Mouse (Mus musculus): ENCODE results near the gene Setdb1. TPM values are rescaled to one million over a fixed set of nuclear protein-coding genes. Genes with fewer than 3 reads are reported as not detected.
"Not testable (repeated sequence)": the region's sequence is repeated elsewhere in the genome, so short reads cannot be mapped to it uniquely, and the experiment has no call there.

The Setdb1 gene
- total RNA-seq (2021) = 10 to 100 TPM; 16.2 to 18.2 TPM

DNA sequence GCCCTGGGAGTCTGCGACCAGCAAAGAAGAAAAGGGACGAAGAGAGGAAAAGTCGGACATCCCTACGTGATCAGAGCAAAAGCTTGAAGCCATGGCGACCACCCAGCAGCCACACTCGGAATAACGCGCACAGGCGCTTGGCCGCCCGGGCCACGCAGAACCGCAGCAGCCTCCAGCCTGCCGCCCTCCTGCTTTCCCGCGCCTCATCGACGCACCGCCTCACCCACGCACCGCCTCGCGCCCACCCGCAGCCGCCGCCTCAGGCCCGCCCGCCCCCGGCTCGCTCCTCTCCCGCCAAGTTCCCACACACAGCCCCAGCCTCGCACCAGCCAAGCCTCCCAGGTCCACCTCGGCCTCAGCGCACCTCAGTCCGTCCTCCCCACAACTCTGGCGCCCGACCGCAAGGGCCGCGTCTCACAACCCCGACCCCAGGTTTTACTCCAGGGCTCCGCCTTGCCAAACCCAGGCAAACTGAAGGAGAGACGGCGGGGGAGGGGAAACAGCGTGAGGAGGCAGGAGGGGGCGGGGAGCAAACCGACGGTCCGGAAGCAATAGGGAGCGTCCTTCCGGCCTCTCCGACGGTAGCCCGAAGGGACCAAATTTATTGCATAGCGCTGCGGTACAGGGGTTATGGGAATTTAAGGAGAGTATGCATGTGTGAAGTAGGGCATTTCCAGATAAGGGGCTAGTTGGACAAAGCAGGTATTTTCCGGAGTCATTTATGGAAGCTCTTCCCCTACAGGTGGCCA is at the start of gene Setdb1:
TSS of gene Setdb1 (minus strand) at position 502 of the 749 bp plus-strand sequence.
- peak; percentile 96 to 97 for DNase-seq
- intact Hi-C loops (cut with DNase I) = loop anchor here (5.0 kb wide), 1 partner anchor 75 kb away; the partner anchor contains the start of gene Arnt

DNA sequence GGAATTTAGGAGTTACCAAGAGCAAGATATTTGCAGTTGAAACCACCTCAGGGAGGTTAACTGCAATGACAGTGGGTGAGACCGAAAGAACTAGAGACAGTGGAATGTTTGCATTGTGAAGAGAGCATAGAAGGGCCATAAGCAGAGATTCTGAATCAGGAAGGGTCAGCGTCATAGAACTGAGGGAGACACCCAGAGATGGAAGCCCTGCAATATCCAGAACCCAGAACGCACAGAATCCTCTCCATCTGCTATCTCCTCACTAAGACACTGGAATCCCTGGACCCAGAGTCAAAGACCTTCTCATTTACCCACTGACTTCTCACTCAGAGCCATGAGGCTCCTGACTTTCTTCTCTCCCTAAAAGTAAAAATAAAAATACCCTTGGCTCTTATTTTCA is 45.7 kb upstream of the Setdb1 start, which contains the start of gene 4930558C23Rik:
TSS of gene 4930558C23Rik (minus strand) at position 101 of the 400 bp plus-strand sequence.
- DNase-seq = no peak
- intact Hi-C loops (cut with DNase I) = no loop called here

DNA sequence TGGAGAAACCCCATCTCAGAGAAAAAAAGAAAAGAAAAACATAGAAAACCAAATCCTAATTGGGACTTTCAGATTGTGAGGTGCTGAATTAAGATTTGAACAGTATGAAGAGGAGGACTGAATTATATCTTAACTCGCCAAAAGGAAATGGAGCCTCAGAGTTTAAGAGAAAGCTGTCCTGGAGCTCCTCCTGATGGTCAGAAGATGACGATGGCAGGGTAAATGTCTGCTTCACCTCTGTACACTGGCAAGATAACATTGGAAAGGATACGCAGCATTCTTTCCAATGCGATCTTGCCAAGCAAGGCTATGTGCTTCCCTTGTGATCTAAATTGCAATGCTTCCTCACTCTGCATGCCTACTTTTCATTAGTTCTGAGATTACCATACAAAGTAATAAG is 37.4 kb upstream of the Setdb1 start:
- intact Hi-C loops (cut with DNase I) = loop anchor here (2.0 to 5.0 kb wide), 2 partner anchors 47 to 84 kb away; no protein-coding TSS in a partner anchor
- DNase-seq = peak; percentile 33 to 37

DNA sequence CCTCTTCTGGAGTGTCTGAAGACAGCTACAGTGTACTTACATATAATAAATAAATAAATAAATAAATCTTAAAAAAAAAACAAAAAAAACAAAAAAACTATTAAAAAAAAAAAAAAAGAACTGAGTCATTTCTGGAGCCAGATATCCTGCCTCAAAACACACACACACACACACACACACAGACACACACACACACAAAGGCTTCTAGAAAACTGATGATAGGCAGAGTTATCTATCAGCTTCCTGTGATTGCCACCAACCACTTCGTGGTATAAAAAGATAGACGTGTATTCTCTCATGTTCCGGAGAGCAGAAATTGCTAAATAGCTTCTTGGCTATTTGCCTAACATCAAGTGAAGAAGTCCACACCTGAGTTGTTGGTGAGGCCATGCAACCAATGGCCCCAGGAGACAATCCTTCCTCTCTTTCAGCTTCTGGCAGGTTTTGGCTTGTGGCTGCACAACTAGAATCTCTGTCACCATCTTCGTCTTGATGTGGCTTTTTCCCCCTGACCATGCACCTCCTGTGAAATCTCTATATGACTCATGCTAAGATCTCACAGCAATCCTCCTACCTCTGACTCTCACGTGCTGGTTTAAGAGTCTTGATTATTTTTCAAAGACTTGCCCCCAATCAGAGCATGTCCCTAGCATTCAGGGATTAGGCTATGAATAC is 28.5 kb upstream of the Setdb1 start:
- DNase-seq = no peak
- intact Hi-C loops (cut with DNase I) = no loop called here

DNA sequence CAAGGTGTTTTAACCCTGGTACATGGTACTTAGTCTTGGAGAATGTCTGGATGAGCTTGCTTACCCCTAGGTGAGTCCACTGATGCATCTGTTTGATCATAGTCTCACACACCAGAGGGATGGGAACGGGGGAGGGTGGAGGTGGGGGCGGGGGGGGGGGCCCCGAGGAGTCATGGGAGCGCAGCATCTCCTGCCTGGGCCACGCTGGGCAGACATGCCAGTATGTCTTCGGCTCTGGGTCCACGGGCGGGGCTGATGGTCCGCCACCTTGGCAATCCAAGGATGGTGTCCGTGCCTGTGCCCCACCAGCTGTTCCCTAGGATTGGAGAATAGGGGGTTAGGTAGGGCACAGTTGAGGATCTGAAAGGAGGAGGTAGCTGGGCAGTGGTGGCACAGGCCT is 16.2 kb upstream of the Setdb1 start:
- intact Hi-C loops (cut with DNase I) = no loop called here
- no peak for DNase-seq

DNA sequence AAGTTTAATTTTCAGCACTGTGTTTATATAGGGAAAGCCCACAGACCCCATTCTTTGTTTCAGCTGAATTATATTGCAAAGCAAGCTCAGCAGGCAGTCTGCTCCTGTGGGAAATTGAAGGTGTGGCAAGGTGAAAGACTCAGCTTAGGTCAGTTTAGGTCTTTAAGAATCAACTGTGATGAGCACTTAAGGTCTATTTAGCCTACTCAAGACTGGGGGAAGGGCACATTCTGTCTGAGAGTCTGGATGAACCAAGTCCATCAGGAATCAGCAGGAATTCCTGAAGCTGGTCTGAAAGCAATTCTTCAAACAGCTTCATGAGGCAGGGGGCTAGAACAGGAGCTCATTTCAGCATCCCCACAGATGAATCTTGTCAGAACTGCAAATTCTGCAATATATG is 13.1 kb upstream of the Setdb1 start:
- DNase-seq = no peak
- intact Hi-C loops (cut with DNase I) = no loop called here

DNA sequence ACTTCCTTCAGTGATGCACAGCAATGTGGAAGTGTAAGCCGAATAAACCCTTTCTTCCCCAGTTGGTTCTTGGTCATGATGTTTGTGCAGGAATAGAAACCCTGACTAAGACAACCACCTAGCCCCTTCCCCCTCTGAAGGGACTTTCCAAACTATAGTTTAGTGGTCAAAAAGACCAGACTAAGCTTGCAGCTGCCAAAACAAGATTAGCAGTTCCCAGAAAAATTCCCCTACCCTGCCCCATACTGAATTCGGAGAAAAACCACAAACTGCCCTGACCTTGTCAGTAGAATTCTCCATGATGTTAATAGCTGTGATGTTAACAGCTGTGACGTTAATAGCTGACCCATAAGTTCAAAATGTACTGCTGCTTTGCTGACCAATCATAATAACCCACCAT is 3.3 kb upstream of the Setdb1 start:
- intact Hi-C loops (cut with DNase I); DNase-seq: not testable (repeated sequence)

DNA sequence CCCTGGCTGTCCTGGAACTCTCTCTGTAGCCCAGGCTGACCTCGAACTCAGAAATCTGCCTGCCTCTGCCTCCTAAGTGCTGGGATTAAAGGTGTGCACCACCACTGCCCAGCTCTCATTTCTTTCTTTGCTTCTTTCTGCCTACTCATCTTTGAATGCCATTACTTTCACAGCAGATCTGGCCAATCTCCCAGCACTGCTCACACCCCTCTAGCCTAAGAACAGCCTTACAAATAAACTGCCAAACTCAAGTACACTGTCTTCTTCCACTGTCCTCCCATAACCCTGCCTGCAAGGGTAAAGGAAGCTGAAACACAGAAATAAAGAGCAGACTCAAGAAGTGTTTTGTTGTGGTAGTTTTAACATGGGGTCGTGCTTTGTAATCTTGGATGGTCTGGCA is 744 bp upstream of the Setdb1 start:
- no peak for DNase-seq
- intact Hi-C loops (cut with DNase I) = loop anchor here (5.0 kb wide), 1 partner anchor 75 kb away; the partner anchor contains the start of gene Arnt

DNA sequence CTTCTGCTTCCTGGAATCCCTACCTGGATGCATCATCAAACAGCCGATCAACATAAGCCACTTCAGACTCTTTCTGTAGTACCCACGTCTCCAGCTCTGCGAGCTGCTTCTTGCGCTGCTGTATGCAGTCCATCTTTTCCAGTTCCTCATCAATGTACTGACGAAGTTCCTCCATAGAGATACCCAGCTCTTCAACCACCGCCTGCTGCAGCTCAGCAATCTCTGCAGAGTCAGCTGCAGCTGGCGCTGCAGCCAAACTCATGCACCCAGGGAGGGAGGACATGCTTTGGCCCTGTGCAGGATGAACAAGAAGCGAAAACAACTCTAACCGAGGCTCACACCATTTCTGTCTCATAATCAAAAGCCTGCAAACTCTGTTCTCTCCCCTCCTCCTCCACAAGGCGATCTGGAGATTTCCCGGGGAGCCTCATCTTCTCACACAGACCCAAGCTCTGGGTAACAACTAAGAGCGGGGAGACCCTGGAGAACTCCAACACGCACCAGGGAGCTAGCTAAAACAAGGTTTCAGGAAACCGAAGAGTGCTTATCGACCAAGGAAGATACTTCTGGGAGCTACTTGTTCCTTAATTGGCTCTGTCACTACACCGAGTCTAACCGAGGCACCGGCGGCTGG is 974 bp downstream of the Setdb1 start:
- intact Hi-C loops (cut with DNase I) = loop anchor here (5.0 kb wide), 1 partner anchor 76 kb away; the partner anchor contains the start of gene Arnt
- peak in 1 of 2 experiments; percentile 10 for DNase-seq

DNA sequence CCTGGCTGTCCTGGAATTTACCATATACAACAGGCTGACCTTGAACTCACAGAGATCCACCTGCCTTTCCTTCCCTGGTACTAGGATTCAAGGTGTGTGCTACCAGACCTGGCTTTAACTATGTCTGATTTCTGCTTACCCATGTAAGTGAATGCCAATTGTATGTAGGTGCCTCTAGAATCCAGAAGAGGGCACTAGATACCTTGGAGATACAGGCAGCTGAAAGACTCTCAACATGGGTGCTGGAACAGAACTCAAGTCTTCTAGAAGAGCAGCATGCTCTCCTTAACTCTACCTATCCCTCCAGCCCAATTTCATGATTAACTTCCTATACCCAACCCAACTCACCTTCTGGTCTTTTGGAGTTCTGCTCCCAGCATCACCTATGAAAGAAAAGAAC is 7.5 kb downstream of the Setdb1 start:
- DNase-seq = peak; percentile 25 to 26
- intact Hi-C loops (cut with DNase I) = loop anchor here (1.0 to 10.0 kb wide), 3 partner anchors 43 to 485 kb away; no protein-coding TSS in a partner anchor

DNA sequence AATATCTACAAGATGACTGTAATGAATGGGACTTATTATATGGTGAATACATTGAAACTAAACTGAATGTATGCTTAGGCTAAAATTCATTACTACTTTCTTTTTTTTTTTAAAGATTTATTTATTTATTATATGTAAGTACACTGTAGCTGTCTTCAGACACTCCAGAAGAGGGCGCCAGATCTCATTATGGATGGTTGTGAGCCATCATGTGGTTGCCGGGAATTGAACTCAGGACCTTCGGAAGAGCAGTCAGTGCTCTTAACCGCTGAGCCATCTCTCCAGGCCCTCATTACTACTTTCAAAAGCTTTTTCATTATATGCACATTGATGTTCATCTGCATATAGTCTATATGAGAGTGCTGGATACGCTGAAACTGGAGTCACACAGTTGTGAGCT is 8.7 kb downstream of the Setdb1 start:
- intact Hi-C loops (cut with DNase I) = loop anchor here (5.0 to 10.0 kb wide), 2 partner anchors 44 to 486 kb away; no protein-coding TSS in a partner anchor
- DNase-seq = not testable (repeated sequence)

DNA sequence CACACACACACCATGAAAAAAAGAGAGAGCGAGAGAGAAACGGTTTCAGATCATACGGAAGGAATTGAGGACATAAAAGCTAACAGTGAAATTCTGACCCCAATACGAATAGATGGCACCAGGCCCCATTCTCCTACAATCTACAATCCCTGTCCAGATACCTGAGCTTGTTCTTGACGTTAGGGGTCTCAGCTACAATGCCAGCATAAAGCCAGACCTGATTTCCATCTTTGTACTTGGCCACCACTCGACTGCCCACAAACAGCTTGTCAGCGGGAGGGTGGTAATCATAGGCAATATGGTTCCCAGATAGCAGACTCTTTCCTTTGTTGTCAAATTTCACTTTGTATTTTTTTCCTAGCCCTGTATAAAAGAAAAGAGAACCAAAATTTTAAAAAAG is 10.5 kb downstream of the Setdb1 start:
- DNase-seq = no peak
- intact Hi-C loops (cut with DNase I) = loop anchor here (5.0 to 10.0 kb wide), 2 partner anchors 46 to 488 kb away; no protein-coding TSS in a partner anchor

DNA sequence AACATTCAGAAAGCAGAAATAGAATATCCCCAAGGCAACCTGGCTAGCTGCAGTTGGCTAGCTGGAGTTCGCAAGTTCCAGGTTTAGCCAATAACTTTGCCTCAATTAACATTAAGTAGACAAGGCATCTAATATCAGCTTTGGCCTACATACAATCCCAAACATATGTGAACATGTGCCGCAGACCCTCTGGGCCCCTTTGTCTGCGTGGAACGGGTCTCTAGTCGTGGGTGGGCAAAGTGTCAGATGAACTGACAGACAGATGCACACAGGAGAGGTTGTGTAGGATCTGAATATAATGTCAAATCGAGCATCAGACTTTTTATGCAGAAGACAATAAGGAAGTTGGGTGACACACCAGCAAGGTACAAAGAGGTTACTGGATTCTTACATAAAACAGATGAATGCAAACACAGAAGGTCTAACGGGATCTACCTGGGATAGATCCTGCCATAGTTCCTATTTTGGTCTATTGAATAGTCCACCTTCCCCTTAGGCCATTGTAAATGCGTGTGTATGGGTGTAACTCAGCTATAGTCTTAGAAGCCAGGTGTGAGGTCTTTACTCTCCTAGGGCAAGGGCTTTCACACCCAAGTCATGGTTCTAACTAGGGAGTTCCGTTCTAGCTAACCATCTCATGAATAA is 13.5 kb downstream of the Setdb1 start:
- intact Hi-C loops (cut with DNase I) = loop anchor here (10.0 kb wide), 1 partner anchor 491 kb away; no protein-coding TSS in a partner anchor
- not testable (repeated sequence) for DNase-seq

DNA sequence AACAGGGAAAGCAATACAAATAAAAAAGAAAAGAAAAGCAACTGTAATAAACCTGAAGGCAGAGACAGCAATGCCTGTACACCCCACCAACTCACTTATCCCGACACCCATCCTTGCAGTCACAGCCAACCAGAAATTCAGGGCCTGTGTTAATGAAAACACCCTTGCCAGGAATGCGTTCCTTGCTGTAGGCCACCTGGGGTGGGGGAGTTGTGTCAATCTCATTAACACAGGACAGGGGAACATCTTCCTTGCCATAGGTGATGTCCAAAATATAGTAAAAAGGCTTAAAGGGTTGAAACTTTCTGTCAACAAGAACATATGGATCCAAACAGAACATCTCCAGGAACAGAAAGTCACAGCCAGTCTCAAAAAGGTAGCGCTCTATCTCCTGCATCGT is 18.8 kb downstream of the Setdb1 start:
- intact Hi-C loops (cut with DNase I) = no loop called here
- DNase-seq = no peak

DNA sequence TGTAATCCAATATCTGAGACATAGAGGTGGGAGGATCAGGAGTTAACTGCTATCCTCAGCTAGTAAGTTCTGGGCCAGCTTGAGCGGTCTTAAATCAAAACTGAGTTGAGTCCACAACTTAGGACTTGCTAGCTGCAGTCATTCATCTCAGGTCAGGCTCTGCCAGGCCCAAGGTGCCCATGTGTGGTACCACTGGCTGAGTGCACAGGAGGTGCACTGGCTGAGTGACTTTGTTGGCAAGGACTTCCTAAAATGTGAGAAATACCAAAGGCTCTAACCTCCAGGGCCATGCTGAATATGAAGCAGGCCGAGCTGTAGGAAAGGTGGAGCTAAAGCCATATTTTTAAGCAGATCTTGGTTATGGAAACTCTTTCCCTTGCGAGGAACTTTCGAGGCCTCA is 19.7 kb downstream of the Setdb1 start:
- intact Hi-C loops (cut with DNase I) = no loop called here
- no peak for DNase-seq

DNA sequence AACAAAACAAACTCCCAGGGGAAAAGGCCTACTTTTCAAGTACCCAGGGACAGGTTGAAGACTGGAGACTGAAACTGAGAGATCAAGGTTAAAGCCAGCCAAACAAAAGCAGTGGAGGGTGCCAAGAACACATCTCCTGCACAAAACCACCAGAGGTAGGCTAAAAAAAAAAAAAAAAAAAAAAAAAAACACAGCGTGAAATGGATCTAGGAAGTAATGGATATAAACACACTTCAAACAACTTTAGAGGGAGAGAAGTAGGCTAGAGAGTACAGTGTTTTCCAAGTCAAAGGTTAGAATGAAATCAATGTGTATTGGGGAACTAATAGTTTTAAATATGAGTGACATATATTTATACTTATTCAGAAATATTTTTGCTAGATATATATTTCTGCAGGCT is 25.5 kb downstream of the Setdb1 start:
- intact Hi-C loops (cut with DNase I) = no loop called here

DNA sequence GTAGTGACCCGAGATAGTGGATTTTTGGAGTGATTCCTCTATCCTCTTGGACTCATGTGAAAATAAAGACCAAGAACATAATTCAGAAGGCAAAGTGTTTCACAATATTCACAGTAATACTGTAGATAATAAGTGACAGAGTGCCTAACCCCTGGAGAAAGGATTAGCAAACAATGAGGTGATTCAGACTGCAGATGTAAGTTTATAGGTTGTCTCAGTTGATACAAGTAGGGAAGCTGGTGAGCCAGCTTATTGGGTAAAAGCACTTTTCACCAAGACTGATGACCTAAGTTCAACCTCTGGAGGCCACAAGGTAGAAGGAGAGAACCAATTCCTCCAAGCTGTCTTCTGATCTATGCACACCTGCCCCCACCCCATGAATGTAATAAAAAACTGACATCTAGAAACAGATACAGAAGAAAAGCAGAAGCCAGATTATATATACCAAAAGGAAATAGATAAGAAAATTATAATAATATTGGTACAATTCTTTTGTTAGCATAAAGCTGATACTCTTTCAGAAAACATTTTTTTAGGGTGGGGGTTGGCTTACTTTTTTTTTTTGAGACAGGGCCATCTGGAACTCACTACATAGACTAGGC is 28.1 kb downstream of the Setdb1 start:
- no peak for DNase-seq
- intact Hi-C loops (cut with DNase I) = no loop called here

More for the DNA sequence above, 25.5 kb downstream of the Setdb1 start:
- no peak for DNase-seq

DNA sequence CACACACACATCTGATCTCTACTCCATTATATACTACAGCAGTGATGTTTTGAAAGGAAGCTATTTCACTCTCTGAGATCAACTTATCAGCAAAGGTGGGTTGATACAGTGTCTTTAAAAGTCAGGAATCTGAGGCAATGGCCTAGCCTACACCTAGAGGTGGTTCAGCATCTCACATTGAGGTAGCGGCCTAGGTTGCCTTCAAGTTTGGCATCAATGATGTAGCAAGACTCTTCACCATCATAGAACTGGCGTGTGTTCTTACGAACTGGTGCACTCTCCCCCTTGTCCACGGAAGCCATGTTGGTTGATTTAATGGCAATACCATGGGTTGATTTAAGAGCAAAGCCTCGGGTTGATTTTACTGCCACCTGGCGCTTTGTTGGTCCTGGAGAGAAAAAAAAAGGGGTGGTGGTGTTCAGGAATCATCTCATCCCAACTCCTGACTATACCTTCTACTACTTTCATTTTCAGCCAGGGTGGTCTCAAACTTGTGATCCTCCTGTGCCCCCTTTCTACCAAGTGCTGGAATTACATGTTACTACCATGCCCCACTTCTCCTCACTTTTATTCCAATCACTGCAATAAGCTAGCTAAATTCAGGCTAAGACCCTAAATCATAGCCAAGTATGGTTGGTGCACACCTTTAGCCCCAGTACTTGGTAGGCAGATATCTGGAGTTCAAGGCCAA is 32.4 kb downstream of the Setdb1 start:
- intact Hi-C loops (cut with DNase I) = no loop called here
- DNase-seq = no peak

DNA sequence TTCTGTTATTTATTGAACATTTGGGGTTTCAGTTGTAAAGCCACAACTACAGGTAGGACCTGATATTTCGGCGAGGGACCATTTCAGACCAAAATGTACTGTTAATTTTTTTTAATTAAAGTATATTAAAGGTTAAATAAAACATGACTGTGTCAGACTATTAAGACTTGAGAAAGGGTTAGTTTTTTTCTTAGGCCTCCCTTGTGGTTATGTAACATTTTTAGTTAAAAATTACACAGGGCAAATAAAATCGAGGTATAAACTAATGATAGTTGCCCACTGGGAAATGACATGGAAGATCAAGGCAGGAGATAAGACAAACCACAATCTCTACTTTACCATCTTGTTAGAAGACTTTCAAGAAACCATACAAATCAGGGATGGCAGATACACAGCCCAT is 33.6 kb downstream of the Setdb1 start:
- intact Hi-C loops (cut with DNase I) = no loop called here
- no peak for DNase-seq

All from heart, postnatal 10 days (tissue).